Mouse (Mus musculus) ES-E14 (cell line): ENCODE data around the gene Cenpp. TPM values are rescaled to one million over a fixed set of nuclear protein-coding genes. Genes with fewer than 3 reads are reported as not detected.

Experiments used
- DNase-seq: peaks from one replicate; pipeline ENCODE4 v3.0.0-alpha.2; 2013; ENCODE audit warnings: low read depth, low spot score
- H3K27ac ChIP-seq: 2 replicates; pipeline ENCODE4 v1.5.1; 2012; ENCODE audit warnings: low read depth, mild to moderate bottlenecking, low read length, moderate library complexity, mixed read lengths; ENCODE audit not compliant: poor library complexity, insufficient read depth, severe bottlenecking
- H3K36me3 ChIP-seq: 2 replicates; pipeline ENCODE4 v1.6.1; 2012; ENCODE audit warnings: mild to moderate bottlenecking, low read length, moderate library complexity, mixed read lengths; ENCODE audit not compliant: control insufficient read depth, poor library complexity, insufficient read depth, severe bottlenecking
- H3K4me1 ChIP-seq, 2 experiments: fragments of 150-350 bp in 1 of 2; sonication (generic) in 1 of 2; 2 replicates each; pipeline ENCODE4 v1.6.1; 2012; ENCODE audit warnings: low read length in 2 of 2, mild to moderate bottlenecking in 1 of 2, mixed read lengths in 1 of 2; ENCODE audit not compliant: control insufficient read depth in 2 of 2, insufficient read depth in 2 of 2, poor library complexity in 1 of 2
- H3K4me3 ChIP-seq, 2 experiments: fragments of 150-350 bp in 1 of 2; sonication (generic) in 1 of 2; 2 replicates each; pipeline ENCODE4 v1.5.1; 2012; ENCODE audit warnings: low read length in 2 of 2, low read depth in 1 of 2, mild to moderate bottlenecking in 1 of 2, mixed read lengths in 1 of 2; ENCODE audit not compliant: insufficient read depth in 1 of 2, poor library complexity in 1 of 2, severe bottlenecking in 1 of 2
- H3K9ac ChIP-seq: 2 replicates; pipeline ENCODE4 v1.6.1; 2012; ENCODE audit warnings: low read depth, mild to moderate bottlenecking, low read length, mixed read lengths; ENCODE audit not compliant: poor library complexity, insufficient read depth, severe bottlenecking
- H3K9me3 ChIP-seq: fragments of 150-350 bp; sonication (generic); 2 replicates; pipeline ENCODE4 v1.6.1; 2012; ENCODE audit warnings: low read depth, mild to moderate bottlenecking, low read length; ENCODE audit not compliant: control insufficient read depth, insufficient read depth
- CHD2 ChIP-seq: IDR thresholded peaks from 2 replicates; pipeline ENCODE4 v1.6.1; 2014; ENCODE audit warnings: mild to moderate bottlenecking, low read depth, low read length, inconsistent platforms
- HCFC1 ChIP-seq: IDR thresholded peaks from 2 replicates; pipeline ENCODE4 v1.6.1; 2012; ENCODE audit warnings: low read length, inconsistent platforms, borderline replicate concordance; ENCODE audit not compliant: insufficient read depth
- MAFK ChIP-seq: IDR thresholded peaks from 2 replicates; pipeline ENCODE4 v1.6.1; 2014; ENCODE audit warnings: mild to moderate bottlenecking, low read depth, low read length, inconsistent platforms; ENCODE audit not compliant: insufficient read depth
- ZC3H11A ChIP-seq: IDR thresholded peaks from 2 replicates; pipeline ENCODE4 v1.6.1; 2012; ENCODE audit warnings: low read depth, mild to moderate bottlenecking, inconsistent platforms, low read length, borderline replicate concordance
- ZNF384 ChIP-seq: IDR thresholded peaks from 2 replicates; pipeline ENCODE4 v1.6.1; 2012; ENCODE audit warnings: low read depth, low read length, inconsistent platforms
- in situ Hi-C, 2 experiments: fragments of 600-800 bp; cut with MboI; formaldehyde crosslinking; loops; one replicate each; pipeline ENCODE4 v1.15.1; 2025; ENCODE audit warnings: low sequenced_read_pairs in 2 of 2, inconsistent platforms in 1 of 2; ENCODE audit not compliant: unreplicated experiment in 2 of 2
- total RNA-seq: library from RNA; depleted of rRNA; stranded (reverse); fragments of 300-350 nt; gene quantifications from 2 replicates; pipeline ENCODE4 v1.2.3, GENCODE M21; 2012

Gene Cenpp
- total RNA-seq, 1 experiment = 25.4 TPM

DNA sequence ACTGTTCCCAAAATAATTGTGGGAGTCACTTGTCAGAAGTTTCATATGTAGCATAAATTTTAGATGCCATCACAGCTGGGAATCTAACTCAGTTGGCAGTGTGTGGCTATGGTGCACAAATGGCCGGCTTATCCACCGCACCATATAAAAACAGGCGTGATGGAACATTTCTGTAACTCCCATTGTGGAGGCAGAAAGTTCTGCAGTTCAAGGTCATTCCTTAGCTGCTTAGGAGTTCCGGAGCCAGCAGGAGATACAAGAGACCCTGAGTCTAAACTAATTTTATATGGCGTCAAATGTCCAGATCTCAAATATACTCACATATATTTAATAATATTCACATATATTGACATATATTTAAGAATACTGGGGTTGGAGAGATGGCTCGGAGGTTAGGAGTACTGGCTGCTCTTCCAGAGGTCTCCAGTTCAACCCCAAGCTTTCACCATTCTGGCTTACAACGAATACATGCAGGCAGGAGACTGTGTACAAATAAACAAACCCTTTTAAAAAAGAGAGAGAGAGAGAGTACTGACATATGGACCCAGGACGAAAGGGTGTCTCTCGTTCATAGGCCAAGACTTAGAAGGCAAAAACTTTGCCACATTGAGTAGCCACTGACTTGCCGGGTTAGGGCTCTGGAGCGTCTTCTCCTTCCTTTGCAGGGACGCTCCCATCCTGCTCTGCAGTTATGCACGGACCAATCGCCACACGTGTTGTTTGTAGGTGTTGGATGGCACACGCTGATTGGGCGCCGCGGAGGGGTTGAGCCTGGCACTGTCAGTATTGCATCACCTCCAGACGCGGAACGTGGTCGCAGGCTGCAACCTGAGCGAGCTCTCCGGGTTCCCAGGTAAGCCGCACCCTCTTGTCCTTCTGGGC lies 29.0 kb upstream of the Cenpp start, which contains the start of gene Iars:
Gene Iars (plus strand): TSS at position 750 of the 882 bp plus-strand sequence.
- peak within 1 kb of the TSS; percentile 94 for H3K9ac ChIP-seq
- H3K4me3 ChIP-seq = peak within 1 kb of the TSS; percentile 87 to 96
- H3K36me3 ChIP-seq = peaks cover 6% of the 10 kb centered on the region
- peaks cover 3 to 6% of the 10 kb centered on the region in 2 experiments; a peak in 3 of 4 replicates for H3K4me1 ChIP-seq
- DNase-seq = peak; percentile 96
- TF ChIP-seq MAFK (peak; percentile 16; the same call in 1 of the 2 replicates), ZNF384 (no peak), ZC3H11A (no peak), HCFC1 (peak; percentile 64; the same call in 1 of the 2 replicates), CHD2 (peak; percentile 88)
- no peaks in the 10 kb centered on the region for H3K9me3 ChIP-seq
- in situ Hi-C loops = no loop called here
- H3K27ac ChIP-seq = peak within 1 kb of the TSS; percentile 38

- H3K36me3 ChIP-seq = peaks cover 6% of the 10 kb centered on the region; the same call in 1 of the 2 replicates
- DNase-seq = no peak
- no peak overlapping the region for H3K9ac ChIP-seq
- in situ Hi-C loops = no loop called here
- peaks cover 0 to under 1% of the 10 kb centered on the region in 2 experiments; a peak in 1 of 4 replicates for H3K4me1 ChIP-seq
- no peaks in the 10 kb centered on the region for H3K9me3 ChIP-seq
- H3K4me3 ChIP-seq = no peak overlapping the region
- TF ChIP-seq HCFC1 = no peak
- no peak for TF ChIP-seq ZNF384
- no peak for TF ChIP-seq ZC3H11A
- TF ChIP-seq MAFK = no peak
- no peak for TF ChIP-seq CHD2
- H3K27ac ChIP-seq = no peak overlapping the region
Observed at GRCm38 (mm10) chr13:49677793-49678192, 25.2 kb upstream of the Cenpp start.

GRCm38 (mm10) chr13:49653180-49653541 lies 576 bp upstream of the Cenpp start:
- peak overlapping the region; percentile 65 for H3K27ac ChIP-seq
- no peak for TF ChIP-seq ZC3H11A
- peak; percentile 15; the same call in 1 of the 2 replicates for TF ChIP-seq HCFC1
- TF ChIP-seq CHD2 = peak; percentile 13; the same call in 1 of the 2 replicates
- in situ Hi-C loops = no loop called here
- H3K9ac ChIP-seq = peak overlapping the region; percentile 93
- H3K4me1 ChIP-seq = peaks cover 0 to 6% of the 10 kb centered on the region in 2 experiments; a peak in 1 of 4 replicates
- H3K9me3 ChIP-seq = no peaks in the 10 kb centered on the region
- DNase-seq = no peak
- peak overlapping the region; percentile 64 to 95 for H3K4me3 ChIP-seq
- peaks cover 8% of the 10 kb centered on the region for H3K36me3 ChIP-seq

DNA sequence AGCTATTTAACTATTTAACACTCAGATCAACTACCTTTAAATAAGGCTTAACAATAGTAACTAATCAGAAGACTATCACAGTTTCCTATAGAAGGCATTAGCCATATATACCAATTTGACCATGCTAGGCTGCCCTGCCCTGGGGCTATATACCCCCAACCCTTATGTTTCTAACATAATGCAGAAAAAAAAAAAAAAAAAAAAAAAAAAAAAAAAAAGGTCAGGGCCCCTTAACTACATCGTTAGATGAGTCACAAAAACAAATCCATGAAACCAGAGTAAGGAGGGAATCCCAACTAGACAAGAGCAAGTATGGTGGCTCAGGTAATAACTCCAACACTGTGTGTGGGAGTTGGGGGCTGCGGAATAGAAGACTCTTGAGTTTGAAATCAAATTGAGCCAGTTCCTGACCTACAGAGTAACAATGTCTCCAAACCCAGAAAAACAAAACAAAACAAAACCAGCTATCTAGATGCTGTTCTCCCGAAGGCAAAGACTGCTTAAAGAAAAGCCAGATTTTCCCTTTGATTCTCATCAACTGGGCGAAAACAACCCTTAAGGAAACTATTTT lies 719 bp downstream of the Cenpp start:
- Histone ChIP-seq H3K4me3 (peak overlapping the region; percentile 75 to 79), H3K9ac (peak overlapping the region; percentile 81), H3K4me1 (peaks cover 0 to 6% of the 10 kb centered on the region in 2 experiments; a peak in 1 of 4 replicates), H3K36me3 (peaks cover 5% of the 10 kb centered on the region), H3K9me3 (no peaks in the 10 kb centered on the region), H3K27ac (no peak overlapping the region)
- DNase-seq = no peak
- in situ Hi-C loops = no loop called here
- TF ChIP-seq ZNF384 (peak; percentile 85), ZC3H11A (no peak), CHD2 (no peak)
